Mouse (Mus musculus) heart, embryonic 12.5 days (tissue): ENCODE data around the gene Nlrc3. TPM values are rescaled to one million over a fixed set of nuclear protein-coding genes. Genes with fewer than 3 reads are reported as not detected.

Experiments
- ATAC-seq: fragments of 200-750 bp; cut with Nextera tagmentation; 2 replicates; pipeline ENCODE4 v1.8.0; 2017; ENCODE audit warnings: moderate TSS enrichment, moderate library complexity; ENCODE audit not compliant: insufficient number of reproducible peaks, low FRiP score
- H3K27ac ChIP-seq: fragments of 300-500 bp; sonication (generic); 2 replicates; pipeline ENCODE4 v1.5.1; 2016; ENCODE audit warnings: mild to moderate bottlenecking, moderate library complexity; ENCODE audit not compliant: poor library complexity, severe bottlenecking
- H3K27me3 ChIP-seq: fragments of 300-500 bp; sonication (generic); replicated peaks from 2 replicates; pipeline ENCODE4 v1.6.1; 2016; ENCODE audit warnings: mild to moderate bottlenecking, moderate library complexity
- H3K36me3 ChIP-seq: fragments of 300-500 bp; sonication (generic); 2 replicates; pipeline ENCODE4 v1.6.1; 2016; ENCODE audit warnings: mild to moderate bottlenecking, moderate library complexity
- H3K4me1 ChIP-seq: fragments of 300-500 bp; sonication (generic); replicated peaks from 2 replicates; pipeline ENCODE4 v1.6.1; 2016; ENCODE audit warnings: mild to moderate bottlenecking
- H3K4me2 ChIP-seq: fragments of 300-500 bp; sonication (generic); 2 replicates; pipeline ENCODE4 v1.6.1; 2016; ENCODE audit warnings: mild to moderate bottlenecking, moderate library complexity
- H3K4me3 ChIP-seq: fragments of 300-500 bp; sonication (generic); 2 replicates; pipeline ENCODE4 v1.5.1; 2016; ENCODE audit warnings: mild to moderate bottlenecking
- H3K9ac ChIP-seq: fragments of 300-500 bp; sonication (generic); 2 replicates; pipeline ENCODE4 v1.6.1; 2016; ENCODE audit warnings: mild to moderate bottlenecking, moderate library complexity
- H3K9me3 ChIP-seq: fragments of 300-500 bp; sonication (generic); replicated peaks from 2 replicates; pipeline ENCODE4 v1.6.1; 2016; ENCODE audit warnings: mild to moderate bottlenecking, moderate library complexity
- WGBS: fragments of 180-500 bp; shearing (Covaris S2); methylation state at CpG from one replicate; pipeline ENCODE4 v1.1.7; 2016; 5-methylcytosine and 5-hydroxymethylcytosine counted together
- polyA plus RNA-seq: library from polyadenylated mRNA; unstranded; fragments of >200 nt; fragmentation: Nextera tagmentation; extraction: Ambion mirVana; gene quantifications from 2 replicates; pipeline ENCODE4 v1.2.1, GENCODE M21; 2016

Gene Nlrc3
- polyA plus RNA-seq, 1 experiment from 2014 or later, result 1.6 TPM

GRCm38 (mm10) chr16:3928582-3928981 is 47.9 kb downstream of the Nlrc3 start:
- no peak overlapping the region for H3K9ac ChIP-seq
- no peaks in the 10 kb centered on the region for H3K27me3 ChIP-seq
- no peaks in the 10 kb centered on the region for H3K4me1 ChIP-seq
- WGBS, result 21% methylated on average over 1 of the region's 1 CpGs
- no peak overlapping the region for H3K4me2 ChIP-seq
- H3K27ac ChIP-seq, result no peak overlapping the region
- no peak for ATAC-seq
- H3K9me3 ChIP-seq, result no peaks in the 10 kb centered on the region
- no peak overlapping the region for H3K4me3 ChIP-seq
- peaks cover 63% of the 10 kb centered on the region for H3K36me3 ChIP-seq

DNA sequence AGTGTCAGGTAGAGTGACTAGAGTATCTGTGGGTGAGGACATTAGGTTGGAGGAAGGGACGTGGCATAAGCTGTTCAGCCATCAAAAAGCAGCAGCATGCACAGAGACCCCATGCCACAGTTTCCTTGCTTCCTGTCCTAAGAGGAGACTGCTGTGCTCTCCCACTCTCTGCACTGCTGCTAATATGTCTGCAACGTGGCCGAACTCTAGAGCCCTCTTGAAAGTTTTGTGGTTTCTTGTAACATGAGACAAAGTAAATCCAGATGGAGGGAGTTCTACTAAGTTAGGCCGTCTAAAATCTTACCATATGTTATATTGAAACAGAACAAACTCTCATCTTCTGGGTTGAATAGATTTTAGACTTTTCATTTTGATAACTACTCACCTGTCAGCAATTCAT is 52.5 kb downstream of the Nlrc3 start:
- no peak overlapping the region for H3K27ac ChIP-seq
- no peaks in the 10 kb centered on the region for H3K9me3 ChIP-seq
- H3K27me3 ChIP-seq, result no peaks in the 10 kb centered on the region
- WGBS, result 80% methylated on average over 4 of the region's 4 CpGs
- peaks cover 67% of the 10 kb centered on the region for H3K36me3 ChIP-seq
- H3K4me2 ChIP-seq, result no peak overlapping the region
- H3K4me3 ChIP-seq, result no peak overlapping the region
- no peak for ATAC-seq
- no peak overlapping the region for H3K9ac ChIP-seq
- no peaks in the 10 kb centered on the region for H3K4me1 ChIP-seq

- Histone ChIP-seq H3K27ac (no peak overlapping the region), H3K9ac (no peak overlapping the region), H3K27me3 (no peaks in the 10 kb centered on the region), H3K36me3 (peaks cover 64% of the 10 kb centered on the region), H3K4me2 (no peak overlapping the region), H3K9me3 (no peaks in the 10 kb centered on the region), H3K4me1 (no peaks in the 10 kb centered on the region), H3K4me3 (no peak overlapping the region)
- WGBS, result 75% methylated on average over 3 of the region's 3 CpGs
- ATAC-seq, result no peak
These were observed 52.9 kb downstream of the Nlrc3 start for GRCm38 (mm10) chr16:3923515-3923914.

- Histone ChIP-seq H3K27me3 (no peaks in the 10 kb centered on the region), H3K4me2 (no peak overlapping the region), H3K36me3 (peaks cover 58% of the 10 kb centered on the region), H3K9me3 (no peaks in the 10 kb centered on the region), H3K9ac (no peak overlapping the region), H3K4me1 (no peaks in the 10 kb centered on the region), H3K27ac (no peak overlapping the region), H3K4me3 (no peak overlapping the region)
- WGBS, result 81% methylated on average over 2 of the region's 2 CpGs
- ATAC-seq, result no peak
These were observed 55.7 kb downstream of the Nlrc3 start for GRCm38 (mm10) chr16:3920756-3921155.

DNA sequence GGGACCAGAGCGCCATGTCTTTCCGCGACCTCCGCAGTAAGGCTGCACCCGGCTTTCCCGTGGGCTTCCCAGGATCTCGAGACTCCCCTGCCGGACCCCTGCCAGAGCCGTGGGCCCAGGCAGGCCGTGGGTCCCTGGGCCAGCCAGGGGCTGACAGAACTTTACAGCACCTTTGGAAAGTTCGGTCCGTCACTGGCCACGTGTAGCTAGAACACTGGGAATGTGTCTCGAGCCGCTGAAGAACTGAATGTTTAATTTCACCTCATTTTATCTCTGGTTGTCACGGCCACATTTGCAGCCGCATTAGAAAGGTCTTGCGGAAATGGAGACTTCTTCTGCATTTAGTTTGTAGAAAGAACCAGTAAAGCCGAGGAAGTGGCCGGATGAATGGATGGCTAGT is 67.3 kb downstream of the Nlrc3 start:
- Histone ChIP-seq H3K27ac (peak overlapping the region; percentile 56), H3K9me3 (no peaks in the 10 kb centered on the region), H3K4me3 (peak overlapping the region; percentile 72), H3K36me3 (peaks cover 53% of the 10 kb centered on the region), H3K4me1 (peaks cover 6% of the 10 kb centered on the region), H3K9ac (peak overlapping the region; percentile 84), H3K27me3 (no peaks in the 10 kb centered on the region), H3K4me2 (peak overlapping the region; percentile 87)
- no peak for ATAC-seq
- 10% methylated on average over 20 of the region's 20 CpGs for WGBS

- Histone ChIP-seq H3K9ac (peak within 1 kb of the TSS; percentile 84), H3K4me3 (peak within 1 kb of the TSS; percentile 72), H3K27ac (peak within 1 kb of the TSS; percentile 56), H3K9me3 (no peaks in the 10 kb centered on the region), H3K27me3 (no peaks in the 10 kb centered on the region), H3K4me1 (peaks cover 6% of the 10 kb centered on the region), H3K4me2 (peak within 1 kb of the TSS; percentile 87), H3K36me3 (peaks cover 53% of the 10 kb centered on the region)
- ATAC-seq, result peak; percentile 98
- under 1% methylated on average over 33 of the region's 33 CpGs for WGBS
These were observed 67.8 kb downstream of the Nlrc3 start, which contains the start of the genes 1700037C18Rik and Cluap1 for GRCm38 (mm10) chr16:3908537-3909111. 1700037C18Rik (minus strand) TSS chr16:3908689. Cluap1 (plus strand) TSS chr16:3908801.

DNA sequence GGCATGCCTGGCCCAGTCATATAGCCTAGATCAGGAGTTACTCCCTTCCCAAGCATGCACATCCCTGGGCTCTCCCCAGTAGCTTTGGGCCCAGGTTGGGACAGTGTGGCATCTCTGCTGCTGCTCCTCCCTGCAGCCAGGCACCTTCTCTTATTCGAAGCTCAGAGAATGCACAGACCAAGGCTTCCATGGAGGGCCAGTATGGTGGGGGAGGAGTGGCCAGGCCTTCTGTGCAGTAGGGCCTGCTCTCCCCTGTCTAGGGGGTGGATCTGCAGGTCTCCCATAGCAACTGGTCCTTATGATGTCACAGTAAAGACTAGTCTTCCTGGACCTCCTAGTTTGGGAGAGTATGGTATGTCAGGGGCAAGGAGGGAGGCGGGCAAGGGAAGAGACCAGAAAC is 69.0 kb downstream of the Nlrc3 start:
- H3K9me3 ChIP-seq, result no peaks in the 10 kb centered on the region
- H3K9ac ChIP-seq, result no peak overlapping the region
- 65% methylated on average over 2 of the region's 2 CpGs for WGBS
- peaks cover 50% of the 10 kb centered on the region for H3K36me3 ChIP-seq
- H3K27me3 ChIP-seq, result no peaks in the 10 kb centered on the region
- no peak for ATAC-seq
- H3K4me3 ChIP-seq, result no peak overlapping the region
- peaks cover 6% of the 10 kb centered on the region for H3K4me1 ChIP-seq
- H3K4me2 ChIP-seq, result no peak overlapping the region
- no peak overlapping the region for H3K27ac ChIP-seq

GRCm38 (mm10) chr16:3896553-3896952 is 79.9 kb downstream of the Nlrc3 start:
- H3K27ac ChIP-seq, result no peak overlapping the region
- H3K27me3 ChIP-seq, result no peaks in the 10 kb centered on the region
- H3K4me3 ChIP-seq, result no peak overlapping the region
- H3K36me3 ChIP-seq, result peaks cover 73% of the 10 kb centered on the region
- peaks cover 17% of the 10 kb centered on the region for H3K4me1 ChIP-seq
- ATAC-seq, result no peak
- H3K9me3 ChIP-seq, result no peaks in the 10 kb centered on the region
- 89% methylated on average over 1 of the region's 1 CpGs for WGBS
- no peak overlapping the region for H3K9ac ChIP-seq
- no peak overlapping the region for H3K4me2 ChIP-seq

GRCm38 (mm10) chr16:3896046-3896445 is 80.4 kb downstream of the Nlrc3 start:
- H3K4me1 ChIP-seq, result peaks cover 17% of the 10 kb centered on the region
- H3K36me3 ChIP-seq, result peaks cover 68% of the 10 kb centered on the region
- no peaks in the 10 kb centered on the region for H3K27me3 ChIP-seq
- H3K27ac ChIP-seq, result no peak overlapping the region
- no peak for ATAC-seq
- no peaks in the 10 kb centered on the region for H3K9me3 ChIP-seq
- WGBS, result 79% methylated on average over 6 of the region's 6 CpGs
- no peak overlapping the region for H3K4me3 ChIP-seq
- H3K9ac ChIP-seq, result no peak overlapping the region
- H3K4me2 ChIP-seq, result no peak overlapping the region

GRCm38 (mm10) chr16:3895173-3895792 is 81.1 kb downstream of the Nlrc3 start:
- Histone ChIP-seq H3K9ac (no peak overlapping the region), H3K4me2 (no peak overlapping the region), H3K27me3 (no peaks in the 10 kb centered on the region), H3K4me1 (peaks cover 17% of the 10 kb centered on the region), H3K27ac (peak overlapping the region; percentile 74), H3K9me3 (no peaks in the 10 kb centered on the region), H3K36me3 (peaks cover 61% of the 10 kb centered on the region), H3K4me3 (no peak overlapping the region)
- whole genome bisulfite sequencing, result 64% methylated on average over 9 of the region's 9 CpGs
- peak; percentile 36; the same call in 1 of the 2 replicates for ATAC-seq
